Mouse (Mus musculus) heart, postnatal 25 days (tissue): ENCODE data around the gene Ehhadh. TPM values are rescaled to one million over a fixed set of nuclear protein-coding genes. Genes with fewer than 3 reads are reported as not detected.
"Not testable (repeated sequence)": the region's sequence is repeated elsewhere in the genome, so short reads cannot be mapped to it uniquely, and the experiment has no call there.

ENCODE experiments used
- DNase-seq: peaks from one replicate; pipeline ENCODE4 v3.0.0; 2022; ENCODE audit warnings: low spot score
- intact Hi-C: fragments of 180-260 bp; cut with DNase I; formaldehyde crosslinking; loops from one replicate; pipeline ENCODE4 v1.15.1; 2025
- total RNA-seq, 2 experiments: library from RNA; stranded (reverse); gene quantifications; 2 replicates each; pipeline ENCODE4 v1.2.3; 2021

Gene Ehhadh
- total RNA-seq, 2 experiments from 2014 or later: 12.1 to 13.8 TPM

- DNase-seq: no peak
- intact Hi-C loops: no loop called here
Observed at GRCm38 (mm10) chr16:21804258-21804657, 16.7 kb upstream of the Ehhadh start.

- intact Hi-C loops: loop anchor here (2.0 to 5.0 kb wide), 2 partner anchors 22 to 152 kb away; partner anchors contain the start of gene Tmem41a
- DNase-seq: no peak
Observed at GRCm38 (mm10) chr16:21795071-21795470, 7.5 kb upstream of the Ehhadh start.

GRCm38 (mm10) chr16:21794697-21795045, 7.1 kb upstream of the Ehhadh start:
- DNase-seq: no peak
- intact Hi-C loops: loop anchor here (2.0 to 5.0 kb wide), 2 partner anchors 22 to 153 kb away; partner anchors contain the start of gene Tmem41a

- DNase-seq: peak; percentile 90
- intact Hi-C loops: loop anchor here (2.0 kb wide), 1 partner anchor 21 kb away; no protein-coding TSS in a partner anchor
Observed at GRCm38 (mm10) chr16:21793875-21794696, 6.5 kb upstream of the Ehhadh start, which contains the start of gene Map3k13. Map3k13 (plus strand) TSS chr16:21794346.

- DNase-seq, intact Hi-C loops: not testable (repeated sequence)
Observed at GRCm38 (mm10) chr16:21793080-21793810, 5.6 kb upstream of the Ehhadh start.

- intact Hi-C loops: no loop called here
- no peak for DNase-seq
Observed at GRCm38 (mm10) chr16:21791779-21792178, 4.2 kb upstream of the Ehhadh start.

GRCm38 (mm10) chr16:21790469-21790868, 2.9 kb upstream of the Ehhadh start:
- intact Hi-C loops: no loop called here
- no peak for DNase-seq

- intact Hi-C loops: no loop called here
- no peak for DNase-seq
Observed at GRCm38 (mm10) chr16:21789180-21789579, 1.6 kb upstream of the Ehhadh start.

- no peak for DNase-seq
- intact Hi-C loops: no loop called here
Observed at GRCm38 (mm10) chr16:21788581-21788980, 974 bp upstream of the Ehhadh start.

GRCm38 (mm10) chr16:21786317-21786716, 1.3 kb downstream of the Ehhadh start:
- intact Hi-C loops: no loop called here
- DNase-seq: no peak

- intact Hi-C loops: no loop called here
- DNase-seq: no peak
Observed at GRCm38 (mm10) chr16:21785000-21785399, 2.6 kb downstream of the Ehhadh start.

GRCm38 (mm10) chr16:21782807-21783206, 4.8 kb downstream of the Ehhadh start:
- no peak for DNase-seq
- intact Hi-C loops: no loop called here

GRCm38 (mm10) chr16:21781895-21782294, 5.7 kb downstream of the Ehhadh start:
- intact Hi-C loops: no loop called here
- no peak for DNase-seq

GRCm38 (mm10) chr16:21781277-21781676, 6.3 kb downstream of the Ehhadh start:
- intact Hi-C loops: no loop called here
- no peak for DNase-seq

- intact Hi-C loops: no loop called here
- DNase-seq: no peak
Observed at GRCm38 (mm10) chr16:21779149-21779548, 8.5 kb downstream of the Ehhadh start.

- intact Hi-C loops: no loop called here
- no peak for DNase-seq
Observed at GRCm38 (mm10) chr16:21778293-21778866, 9.2 kb downstream of the Ehhadh start.

- intact Hi-C loops: no loop called here
- DNase-seq: no peak
Observed at GRCm38 (mm10) chr16:21774725-21775124, 12.9 kb downstream of the Ehhadh start.

GRCm38 (mm10) chr16:21769667-21770066, 17.9 kb downstream of the Ehhadh start:
- no peak for DNase-seq
- intact Hi-C loops: loop anchor here (1.0 to 5.0 kb wide), 2 partner anchors 45 to 282 kb away; no protein-coding TSS in a partner anchor

- intact Hi-C loops: loop anchor here (5.0 kb wide), 1 partner anchor 281 kb away; no protein-coding TSS in a partner anchor
- DNase-seq: no peak
Observed at GRCm38 (mm10) chr16:21768255-21768654, 19.4 kb downstream of the Ehhadh start.

- DNase-seq: no peak
- intact Hi-C loops: no loop called here
Observed at GRCm38 (mm10) chr16:21758447-21758846, 29.2 kb downstream of the Ehhadh start.
